Mouse (Mus musculus): ENCODE results near the gene Gm49321.

DNA sequence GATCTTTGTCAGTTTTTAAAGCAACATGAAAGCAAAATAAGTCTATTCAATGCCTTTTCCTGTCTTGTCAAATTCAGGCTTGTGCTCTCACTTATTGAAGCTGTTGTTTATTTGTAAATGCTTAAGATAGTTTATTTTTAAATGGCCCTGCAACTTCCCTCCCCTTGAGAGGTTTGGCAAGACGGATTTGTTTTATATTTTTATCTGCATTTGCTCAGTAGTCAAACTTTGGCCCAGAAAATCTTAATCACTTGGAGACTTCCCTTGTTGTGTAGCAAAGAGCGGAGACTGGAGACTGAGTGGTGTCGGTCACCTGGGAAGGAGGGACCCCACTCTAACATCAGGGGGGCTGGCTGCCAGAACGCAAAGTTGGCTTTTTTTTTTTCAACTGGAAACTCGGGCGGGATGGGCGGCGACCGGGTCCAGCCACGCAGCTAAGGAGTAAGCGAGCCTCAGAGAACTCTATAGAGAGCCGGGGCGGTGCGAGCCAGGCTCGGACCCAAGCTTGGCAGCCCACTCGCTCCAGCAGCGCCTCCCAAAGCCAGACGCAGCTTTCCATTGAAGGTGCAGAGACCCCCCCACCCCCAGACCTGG lies 30.3 kb upstream of the Gm49321 start:
- TF ChIP-seq CTCF (IDR thresholded peaks at IDR 0.05; ENCODE audit: borderline replicate concordance, insufficient read depth, low read length) (no peak), POLR2A (IDR thresholded peaks at IDR 0.05; ENCODE audit: low read depth, low read length) (0 out of 2 replicates have a peak, but pooled peaks have one; percentile 41)
